13 mouse cellular contexts compared by ENCODE assay signal in the genomic region with DNA sequence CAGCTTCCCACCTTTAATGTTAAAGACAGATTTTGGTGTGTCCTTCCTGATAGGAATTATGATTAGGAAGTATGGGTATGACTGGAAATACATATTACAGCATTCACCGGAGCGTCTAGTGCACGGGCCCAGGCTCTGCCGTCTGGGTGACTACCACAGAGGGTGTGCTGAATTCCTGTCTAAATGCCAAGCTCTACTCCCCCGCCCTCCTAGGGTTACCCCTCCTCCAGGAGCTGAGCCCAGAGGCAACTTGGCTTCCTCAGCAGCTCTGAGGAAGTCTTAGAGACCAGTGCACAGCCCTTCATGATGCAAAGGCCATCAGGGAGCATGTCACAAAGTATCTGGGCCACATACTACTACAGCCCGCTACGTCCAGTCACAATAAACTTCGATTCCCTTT. TPM values are rescaled to one million over a fixed set of nuclear protein-coding genes. Genes with fewer than 3 reads are reported as not detected.
DNase-seq lines count a peak whose midpoint lies in the region; ATAC-seq and TF ChIP-seq lines count a peak whose summit lies in the region.
"Had no signal": no experiment of that assay in that cellular context is flagged by ENCODE, and none has a peak within 500 bp of the region (broad histone marks: within the 10 kb centered on the region; RNA-seq: fewer than 3 reads in every experiment).

No protein-coding gene starts in this region.

- no peak for TF ChIP-seq CTCF in Patski (IDR thresholded peaks at IDR 0.05)

- POLR2A ChIA-PET in Patski (lab: Charles Lee), result interaction anchor here (1.4 to 2.2 kb wide), 2 partner anchors 15 to 25 kb away, joined by 4 to 8 read pairs; a partner anchor contains a TSS

- in situ Hi-C loops in Patski (cut with MboI; ENCODE audit: low pct_unique_long_range_greater_than_20kb), result no loop called here

- CTCF ChIA-PET in Patski (lab: Charles Lee), result interaction anchor here (0.9 to 1.5 kb wide), 4 partner anchors 9 to 21 kb away, joined by 3 to 4 read pairs (median 4); no protein-coding TSS in a partner anchor

- ATAC-seq in Patski, result peak; percentile 69
- ATAC-seq: forebrain, embryonic 13.5 days had no signal

- peak; percentile 33 for DNase-seq in kidney, adult 9 months
- no peak for DNase-seq in kidney, postnatal 10 days
- no peak for DNase-seq in Patski (ENCODE audit: low read depth, low spot score)
- peak; percentile 48 to 60 for DNase-seq in gastrocnemius, adult 8-10 months (ENCODE audit: low spot score in 2 of 2)
- DNase-seq in lung, postnatal 25 days (ENCODE audit: low spot score), result peak; percentile 36
- no peak for DNase-seq in thymus, postnatal 36 days
- no peak for DNase-seq in layer of hippocampus, postnatal 36 days
- DNase-seq: adrenal gland, postnatal 36 days; midbrain, embryonic 14.5 days; thymus, postnatal 4 days had no signal

- no peaks in the 10 kb centered on the region for H3K27me3 ChIP-seq in Patski
- H3K27me3 ChIP-seq: forebrain, embryonic 13.5 days; limb, embryonic 13.5 days; neural tube, embryonic 13.5 days had no signal

RNA-seq across cellular contexts. Expression of a gene that starts 25.7 kb away (rescaled TPM):
- 49.3 TPM for polyA plus RNA-seq in Patski (2021)
- 10 to 100 TPM; 32.4 to 41.9 (median 36.2) TPM for total RNA-seq in gastrocnemius, adult 8-10 months (2022)
- total RNA-seq in layer of hippocampus, postnatal 36 days (2021), result 10 to 100 TPM; 63.5 to 78.5 TPM

Comparison
In these comparisons a context has a peak if more than half of its experiments do, and no peak if none do; other contexts are left out.
1. DNase-seq: peak in kidney, adult 9 months (single experiment), gastrocnemius, adult 8-10 months (2 of 2) and lung, postnatal 25 days (single experiment); none in kidney, postnatal 10 days (single experiment), Patski (single experiment), thymus, postnatal 36 days (0 of 2) and layer of hippocampus, postnatal 36 days (0 of 2).